In genomic region chr1:186286401-186286800, GRCm38 (mm10) we compare ENCODE assay signal across 25 mouse cellular contexts.
A peak's percentile ranks its signal among the peaks of the same experiment; 100 is the strongest.
DNase-seq lines count a peak whose midpoint lies in the region; ATAC-seq lines count a peak whose summit lies in the region.
"Had no signal": no experiment of that assay in that cellular context is flagged by ENCODE, and none has a peak within 500 bp of the region (broad histone marks: within the 10 kb centered on the region; RNA-seq: fewer than 3 reads in every experiment).

No protein-coding gene starts in this region.

- intact Hi-C loops in heart, postnatal 14 days (cut with DNase I), result no loop called here

- ATAC-seq in intestine, embryonic 14.5 days (replicated peaks; ENCODE audit: low FRiP score, low TSS enrichment, low read depth), result no peak
- no peak for ATAC-seq in intestine, embryonic 15.5 days
- ATAC-seq: forebrain, embryonic 14.5 days; forebrain, postnatal 0 days; intestine, postnatal 0 days had no signal

- WGBS in intestine, embryonic 14.5 days, result 74% methylated on average over 4 of the region's 4 CpGs
- WGBS in intestine, embryonic 15.5 days, result 79% methylated on average over 4 of the region's 4 CpGs

- H3K36me3 ChIP-seq in intestine, embryonic 14.5 days (ENCODE audit: control insufficient read depth, insufficient read depth, low read length), result no peaks in the 10 kb centered on the region
- H3K36me3 ChIP-seq in intestine, embryonic 15.5 days, result no peaks in the 10 kb centered on the region
- H3K36me3 ChIP-seq: embryonic facial prominence, embryonic 12.5 days; embryonic facial prominence, embryonic 15.5 days; heart, embryonic 15.5 days; hindbrain, embryonic 12.5 days; hindbrain, embryonic 15.5 days had no signal

- H3K27me3 ChIP-seq in intestine, embryonic 14.5 days (replicated peaks; ENCODE audit: control insufficient read depth, insufficient read depth, low read length), result no peaks in the 10 kb centered on the region
- no peaks in the 10 kb centered on the region for H3K27me3 ChIP-seq in intestine, embryonic 15.5 days (replicated peaks)
- H3K27me3 ChIP-seq: embryonic facial prominence, embryonic 12.5 days; embryonic facial prominence, embryonic 15.5 days; heart, embryonic 15.5 days; hindbrain, embryonic 12.5 days; hindbrain, embryonic 15.5 days had no signal

- no peak overlapping the region for H3K4me2 ChIP-seq in intestine, embryonic 14.5 days (ENCODE audit: low read length)
- no peak overlapping the region for H3K4me2 ChIP-seq in intestine, embryonic 15.5 days (replicated peaks)
- H3K4me2 ChIP-seq: embryonic facial prominence, embryonic 12.5 days; embryonic facial prominence, embryonic 15.5 days; heart, embryonic 11.5 days; heart, embryonic 15.5 days; hindbrain, embryonic 12.5 days; hindbrain, embryonic 15.5 days had no signal

- DNase-seq in intestine, embryonic 14.5 days (ENCODE audit: low spot score), result peak; percentile 10
- peak; percentile 87 for DNase-seq in Muller cell, postnatal 12 days (ENCODE audit: inconsistent ontology term)
- DNase-seq in retina, embryonic 14.5 days (ENCODE audit: low spot score), result peak; percentile 77
- no peak for DNase-seq in heart, postnatal 14 days
- no peak for DNase-seq in B cell, adult 2 months
- DNase-seq: adrenal gland, adult 2 months; adrenal gland, postnatal 14 days; cerebellum, adult 11-12 months; cerebellum, adult 8-10 months; cerebellum, postnatal 25 days; forebrain, postnatal 0 days; gastrocnemius, adult 2 months; gastrocnemius, postnatal 14 days; heart, adult 11 months; heart, postnatal 10 days; heart, postnatal 4 days had no signal

- H3K9ac ChIP-seq in intestine, embryonic 14.5 days (ENCODE audit: low read length), result no peak overlapping the region
- no peak overlapping the region for H3K9ac ChIP-seq in intestine, embryonic 15.5 days
- H3K9ac ChIP-seq: embryonic facial prominence, embryonic 12.5 days; embryonic facial prominence, embryonic 15.5 days; forebrain, postnatal 0 days; heart, embryonic 15.5 days; hindbrain, embryonic 12.5 days; hindbrain, embryonic 15.5 days had no signal

- H3K9me3 ChIP-seq in intestine, embryonic 14.5 days (ENCODE audit: control insufficient read depth, low read length), result no peaks in the 10 kb centered on the region
- no peaks in the 10 kb centered on the region for H3K9me3 ChIP-seq in intestine, embryonic 15.5 days
- H3K9me3 ChIP-seq: embryonic facial prominence, embryonic 12.5 days; embryonic facial prominence, embryonic 15.5 days; heart, embryonic 15.5 days; hindbrain, embryonic 12.5 days; hindbrain, embryonic 15.5 days had no signal

- H3K27ac ChIP-seq in intestine, embryonic 14.5 days (ENCODE audit: low read depth), result no peak overlapping the region
- H3K27ac ChIP-seq in intestine, embryonic 15.5 days, result no peak overlapping the region
- H3K27ac ChIP-seq: embryonic facial prominence, embryonic 12.5 days; embryonic facial prominence, embryonic 15.5 days; gastrocnemius, adult 2 months; heart, embryonic 15.5 days; hindbrain, embryonic 12.5 days; hindbrain, embryonic 15.5 days had no signal

- H3K4me3 ChIP-seq in intestine, embryonic 14.5 days (ENCODE audit: low read depth, low read length), result no peak overlapping the region
- H3K4me3 ChIP-seq in intestine, embryonic 15.5 days (replicated peaks), result no peak overlapping the region
- H3K4me3 ChIP-seq: embryonic facial prominence, embryonic 12.5 days; embryonic facial prominence, embryonic 15.5 days; gastrocnemius, adult 2 months; heart, embryonic 15.5 days; hindbrain, embryonic 12.5 days; hindbrain, embryonic 15.5 days had no signal

- no peaks in the 10 kb centered on the region for H3K4me1 ChIP-seq in intestine, embryonic 14.5 days (replicated peaks; ENCODE audit: control insufficient read depth, insufficient read depth, low read length)
- H3K4me1 ChIP-seq in intestine, embryonic 15.5 days (replicated peaks), result no peaks in the 10 kb centered on the region
- H3K4me1 ChIP-seq: heart, embryonic 15.5 days; hindbrain, embryonic 12.5 days; hindbrain, embryonic 15.5 days had no signal

Comparison
In these comparisons a context has a peak if more than half of its experiments do, and no peak if none do; other contexts are left out.
1. DNase-seq: peak in intestine, embryonic 14.5 days (single experiment), Muller cell, postnatal 12 days (single experiment) and retina, embryonic 14.5 days (single experiment); none in heart, postnatal 14 days (0 of 2) and B cell, adult 2 months (0 of 2).